Mouse (Mus musculus) right cerebral cortex, postnatal 25 days (tissue): ENCODE measurements around the gene Kcnj6.
A peak's percentile ranks its signal among the peaks of the same experiment; 100 is the strongest.

Experiments
- DNase-seq: peaks from one replicate; pipeline ENCODE4 v3.0.0; 2022

Kcnj6 gene

DNA sequence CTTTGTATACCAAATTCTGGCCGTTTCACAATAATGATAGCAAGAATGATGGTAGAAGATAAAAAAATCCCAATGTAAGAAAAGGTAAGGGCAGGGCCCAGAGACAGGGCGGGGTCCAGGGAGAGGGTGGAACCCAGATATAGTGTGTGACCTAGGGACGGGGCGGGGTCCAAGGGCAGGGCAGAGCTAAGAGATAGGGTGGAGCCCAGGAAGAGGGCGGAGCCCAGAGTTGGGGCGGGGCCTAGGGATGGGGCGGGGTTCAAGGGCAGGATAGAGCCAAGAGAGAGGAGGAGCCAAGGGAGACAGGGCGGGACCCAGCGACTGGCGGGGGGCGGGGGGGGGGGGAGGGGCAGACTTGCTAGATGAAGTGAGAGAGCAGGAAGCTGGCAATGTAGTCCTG is 236.8 kb downstream of the Kcnj6 start:
- no peak for DNase-seq

DNA sequence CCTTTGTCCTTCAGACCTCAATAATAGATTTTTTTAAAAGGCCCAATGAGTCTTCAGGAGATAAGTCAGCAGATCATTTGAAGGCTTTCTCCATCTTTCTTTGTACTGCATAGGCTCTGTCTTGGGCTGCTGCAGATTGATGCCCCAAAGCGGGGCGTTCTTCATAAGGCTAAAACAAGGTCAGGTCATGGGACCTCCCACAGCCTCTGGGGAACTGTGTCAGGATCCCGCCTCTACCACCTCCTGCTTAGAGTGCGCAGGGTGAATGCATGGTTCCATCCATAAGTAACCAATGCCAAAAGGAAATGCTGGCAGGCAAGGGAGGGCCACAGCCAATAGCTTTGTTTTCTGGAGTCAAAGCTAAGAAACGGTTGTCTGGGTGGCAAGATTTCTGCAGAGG is 237.7 kb downstream of the Kcnj6 start:
- DNase-seq = no peak

- DNase-seq = no peak
These were observed 238.9 kb downstream of the Kcnj6 start for GRCm38 (mm10) chr16:94758606-94759005.

- no peak for DNase-seq
These were observed 241.1 kb downstream of the Kcnj6 start for GRCm38 (mm10) chr16:94756352-94756751.

DNA sequence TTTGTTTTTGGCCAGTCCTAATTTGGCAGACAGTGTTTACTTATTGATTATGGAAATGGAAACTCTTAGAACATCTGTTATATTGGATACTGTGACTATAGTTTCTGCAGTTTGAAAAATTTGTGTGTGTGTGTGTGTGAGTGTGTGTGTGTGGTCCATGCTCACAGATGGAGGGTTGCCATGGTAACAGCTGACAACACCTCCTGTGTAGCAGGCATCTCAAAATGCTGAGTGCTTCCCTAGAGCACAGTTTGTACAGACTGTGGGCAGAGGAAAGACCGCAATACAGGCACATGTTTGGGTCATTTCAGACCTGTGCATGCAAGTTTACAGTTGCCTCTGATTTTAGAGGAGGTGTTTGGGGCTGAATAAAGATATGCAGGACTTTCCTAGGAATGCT is 244.0 kb downstream of the Kcnj6 start:
- DNase-seq = peak; percentile 43

GRCm38 (mm10) chr16:94752781-94753180 is 244.7 kb downstream of the Kcnj6 start:
- DNase-seq = no peak

DNA sequence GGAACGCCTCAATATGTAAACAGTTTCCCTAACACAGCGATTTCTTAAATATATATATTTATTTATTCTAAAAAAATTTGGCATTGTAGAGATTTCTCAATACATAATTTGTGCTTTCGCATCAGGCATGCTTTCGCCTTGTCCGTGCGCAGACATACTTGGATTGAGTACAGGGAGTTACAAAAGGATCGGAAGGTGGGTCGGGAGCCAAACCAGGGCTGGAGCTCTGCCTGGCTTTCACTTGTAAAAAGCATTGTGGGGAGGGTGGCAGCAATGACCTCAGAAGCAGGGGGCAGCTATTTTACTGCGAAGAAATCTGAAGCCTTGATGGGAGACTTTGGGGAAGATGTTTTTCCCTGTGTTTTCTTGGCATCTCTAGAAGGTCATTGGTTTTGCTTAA is 252.5 kb downstream of the Kcnj6 start:
- DNase-seq = no peak

DNA sequence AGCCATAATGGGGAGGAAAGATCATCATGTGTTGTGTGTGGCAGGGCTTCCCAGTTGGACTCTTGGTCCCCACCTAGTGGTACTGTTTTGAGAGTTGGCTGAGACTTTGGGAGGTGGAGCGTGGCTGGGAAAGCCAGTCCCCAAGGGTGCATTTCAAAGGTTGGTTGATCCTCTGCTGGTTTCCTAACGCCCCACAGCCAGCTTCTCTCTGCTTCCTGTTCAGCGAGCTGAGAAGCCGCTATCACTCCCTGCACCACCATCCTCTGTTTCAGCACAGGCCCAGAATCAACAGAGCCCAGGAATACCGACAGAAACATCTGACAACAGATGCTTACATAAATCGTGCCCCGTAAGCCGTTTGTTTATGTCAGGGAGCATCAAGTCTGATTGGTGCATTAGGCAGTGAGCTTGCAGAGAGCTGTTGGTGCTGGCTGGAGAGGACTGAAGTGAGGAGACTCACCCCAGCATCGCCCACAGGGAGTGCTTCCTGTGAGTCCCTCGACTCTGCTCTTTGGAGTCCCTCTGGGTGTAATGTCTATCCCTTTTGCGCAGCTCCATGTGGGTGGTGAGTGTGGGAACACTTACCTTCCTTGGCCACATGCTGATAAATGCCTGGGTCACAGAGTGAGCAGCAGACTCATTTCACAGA is 253.5 kb downstream of the Kcnj6 start:
- DNase-seq = peak; percentile 33

DNA sequence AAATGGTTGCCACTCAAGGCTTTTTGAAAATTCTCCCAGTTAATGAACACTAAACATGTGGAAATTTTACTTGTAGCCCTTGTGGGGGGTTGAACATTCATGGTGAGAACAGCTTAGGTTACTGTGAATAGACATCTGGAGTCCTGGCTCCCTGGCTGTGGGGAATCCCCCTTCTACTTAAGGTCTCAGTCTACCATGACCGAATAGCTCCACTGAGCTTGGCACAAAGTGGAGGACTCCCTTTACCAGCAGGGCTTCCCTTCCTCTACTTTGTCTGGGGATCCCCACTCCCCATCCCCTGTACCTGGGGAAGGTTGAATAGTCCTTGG is 260.2 kb downstream of the Kcnj6 start:
- DNase-seq = no peak

DNA sequence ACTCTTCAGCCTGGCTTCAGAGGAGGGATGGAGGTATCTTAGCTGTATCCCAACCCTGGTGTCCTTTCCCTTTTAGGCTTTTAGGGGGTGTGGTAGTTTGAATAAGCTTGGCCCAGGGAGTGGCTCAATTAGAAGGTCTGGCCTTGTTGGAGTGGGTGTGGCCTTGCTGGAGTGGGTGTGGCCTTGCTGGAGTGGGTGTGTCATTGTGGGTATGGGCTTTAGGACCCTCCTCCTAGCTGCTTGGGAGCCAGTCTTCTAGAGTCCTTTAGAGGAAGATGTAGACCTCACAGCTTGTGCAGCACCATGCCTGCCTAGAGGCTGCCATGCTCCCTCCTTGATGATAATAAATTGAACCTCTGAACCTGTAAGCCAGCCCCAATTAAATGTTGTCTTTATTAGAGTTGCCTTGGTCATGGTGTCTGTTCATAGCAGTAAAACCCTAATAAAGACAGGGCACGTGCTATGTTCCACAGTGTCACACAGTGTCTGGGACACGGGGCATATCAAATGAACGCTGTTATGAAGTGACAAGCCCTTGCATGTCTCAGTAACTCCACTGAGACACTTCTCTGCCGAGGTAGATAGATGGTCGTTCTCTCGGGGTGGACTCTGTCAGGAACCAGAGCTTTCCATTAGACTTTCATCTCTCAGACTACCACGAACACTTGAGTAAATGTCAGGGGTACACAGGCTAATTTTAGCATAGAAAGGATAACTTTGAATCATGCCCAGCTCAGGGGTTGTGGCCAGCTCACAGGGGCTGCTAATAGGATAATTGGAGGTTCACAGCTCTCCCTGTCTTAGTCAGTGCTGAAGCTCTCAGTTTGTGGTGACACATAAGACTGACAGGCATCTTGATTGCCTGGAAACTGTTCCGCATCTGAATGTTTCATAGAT is 260.8 kb downstream of the Kcnj6 start:
- no peak for DNase-seq

DNA sequence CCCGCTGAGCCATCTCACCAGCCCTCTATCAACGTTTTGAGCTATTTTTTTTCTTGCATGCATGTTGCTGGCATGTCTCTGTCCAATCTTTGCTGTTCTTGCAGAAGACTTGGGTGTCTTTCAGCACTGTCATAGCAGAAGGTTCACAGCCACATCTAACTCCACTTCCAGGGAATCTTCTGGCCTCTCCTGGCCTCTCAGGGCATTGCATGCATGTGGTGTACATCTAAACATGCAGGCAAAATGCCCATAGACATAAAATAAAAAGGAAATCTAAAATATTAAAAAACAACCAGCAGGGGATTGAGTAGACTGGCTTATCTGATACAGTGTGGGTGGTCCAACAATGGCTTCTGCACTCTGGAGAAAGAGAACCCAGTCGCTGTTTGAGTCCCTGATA is 262.0 kb downstream of the Kcnj6 start:
- no peak for DNase-seq

GRCm38 (mm10) chr16:94731027-94731426 is 266.5 kb downstream of the Kcnj6 start:
- DNase-seq = no peak

DNA sequence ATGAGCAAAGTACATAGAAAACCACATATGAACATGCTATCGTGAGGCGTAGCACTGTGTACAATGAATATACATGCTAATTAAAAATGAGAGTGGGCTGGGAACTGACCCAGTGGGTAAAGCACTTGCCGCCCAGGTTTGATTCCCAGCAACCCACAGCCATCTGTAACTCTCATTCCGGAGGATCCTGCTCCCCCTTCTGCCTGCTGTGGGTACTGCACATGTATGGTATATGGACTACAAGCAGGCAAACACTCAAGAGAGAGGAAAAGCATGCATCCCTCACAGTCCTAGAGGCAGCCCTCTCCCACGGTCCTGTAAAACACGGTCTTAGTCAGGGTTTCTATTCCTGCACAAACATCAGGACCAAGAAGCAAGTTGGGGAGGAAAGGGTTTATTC is 268.3 kb downstream of the Kcnj6 start:
- no peak for DNase-seq

GRCm38 (mm10) chr16:94724747-94725211 is 272.7 kb downstream of the Kcnj6 start:
- peak; percentile 56 for DNase-seq

- peak; percentile 89 for DNase-seq
These were observed 273.4 kb downstream of the Kcnj6 start for GRCm38 (mm10) chr16:94724061-94724596.

- DNase-seq = no peak
These were observed 274.6 kb downstream of the Kcnj6 start for GRCm38 (mm10) chr16:94722936-94723335.

DNA sequence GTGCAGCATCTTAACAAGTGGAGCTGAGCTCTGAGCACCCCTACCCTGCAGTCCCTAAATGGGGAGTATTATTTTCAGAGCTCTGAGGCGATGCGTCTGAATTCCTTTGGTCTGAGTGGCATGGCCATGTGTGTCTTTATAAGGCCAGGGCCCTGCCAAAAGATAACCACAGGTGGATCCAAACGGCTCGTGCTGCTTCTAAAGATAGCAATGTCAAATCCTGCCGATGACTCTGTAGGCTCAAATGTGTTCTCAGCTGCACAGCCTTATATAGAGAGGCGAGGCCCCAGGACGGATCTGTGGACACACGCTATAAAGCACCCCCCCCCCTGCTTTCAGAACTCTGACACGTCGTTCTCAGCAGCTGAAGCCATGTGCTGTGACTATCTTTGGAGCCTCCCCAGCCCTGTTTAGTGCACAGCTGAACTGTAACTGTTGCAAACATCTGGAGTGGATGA is 275.9 kb downstream of the Kcnj6 start:
- no peak for DNase-seq

GRCm38 (mm10) chr16:94720476-94721153 is 276.9 kb downstream of the Kcnj6 start:
- DNase-seq = no peak

- no peak for DNase-seq
These were observed 278.0 kb downstream of the Kcnj6 start for GRCm38 (mm10) chr16:94719488-94719887.

- DNase-seq = no peak
These were observed 278.6 kb downstream of the Kcnj6 start for GRCm38 (mm10) chr16:94718919-94719318.

GRCm38 (mm10) chr16:94717051-94717450 is 280.4 kb downstream of the Kcnj6 start:
- no peak for DNase-seq

DNA sequence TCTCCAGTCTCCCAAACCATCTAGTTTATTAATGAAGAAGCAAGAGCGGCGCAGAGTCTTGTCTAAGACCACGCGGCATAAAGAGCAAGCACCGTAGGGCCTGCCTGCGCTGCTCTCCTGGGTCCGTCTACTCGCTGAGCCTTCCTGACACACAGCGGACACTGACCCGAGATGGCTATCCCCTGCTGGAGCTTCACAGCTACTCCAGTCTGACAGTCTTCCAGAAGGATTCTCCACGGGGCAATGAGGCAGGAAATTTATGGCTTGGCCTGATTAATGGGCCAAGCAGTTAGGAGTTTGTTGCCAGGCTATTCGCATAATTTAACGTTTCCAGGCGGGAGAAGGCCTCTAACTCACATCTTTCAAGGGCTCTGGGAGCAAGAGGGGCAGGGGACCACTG is 283.0 kb downstream of the Kcnj6 start:
- DNase-seq = no peak

GRCm38 (mm10) chr16:94713480-94714094 is 283.9 kb downstream of the Kcnj6 start:
- DNase-seq = peak; percentile 88
